Mouse (Mus musculus): Measurements from ENCODE around the gene Hsf2bp.

- TF ChIP-seq CTCF (IDR thresholded peaks at IDR 0.05; ENCODE audit: low read depth) (no peak), EP300 (optimal IDR thresholded peaks at IDR 0.05) (no peak)
These were observed 11.5 kb downstream of the Hsf2bp start for GRCm38 (mm10) chr17:32024671-32025073.

All from stomach, postnatal 0 days (tissue).